Mouse (Mus musculus) midbrain, postnatal 0 days (tissue): ENCODE results near the gene Haghl. TPM values are rescaled to one million over a fixed set of nuclear protein-coding genes. Genes with fewer than 3 reads are reported as not detected.

ENCODE experiments used
- ATAC-seq: fragments of 200-750 bp; cut with Nextera tagmentation; 2 replicates; pipeline ENCODE4 v1.8.0; 2017; ENCODE audit warnings: moderate number of reproducible peaks, mild to moderate bottlenecking, moderate TSS enrichment, moderate library complexity; ENCODE audit not compliant: low FRiP score
- DNase-seq: peaks from one replicate; pipeline ENCODE4 v3.0.0-alpha.2; 2015; ENCODE audit warnings: low spot score
- H3K27ac ChIP-seq: fragments of 300-500 bp; sonication (generic); 2 replicates; pipeline ENCODE4 v1.5.1; 2014; ENCODE audit warnings: low read depth, mild to moderate bottlenecking, low read length, mixed read lengths
- H3K27me3 ChIP-seq: fragments of 300-500 bp; sonication (generic); 2 replicates; pipeline ENCODE4 v1.6.1; 2014; ENCODE audit warnings: low read length, control low read depth, mixed read lengths; ENCODE audit not compliant: insufficient read depth
- H3K36me3 ChIP-seq: fragments of 300-500 bp; sonication (generic); 2 replicates; pipeline ENCODE4 v1.6.1; 2014; ENCODE audit warnings: low read length, control low read depth, mixed read lengths; ENCODE audit not compliant: insufficient read depth
- H3K4me1 ChIP-seq: fragments of 300-500 bp; sonication (generic); 2 replicates; pipeline ENCODE4 v1.6.1; 2014; ENCODE audit warnings: mild to moderate bottlenecking, control low read depth, antibody characterized with exemption, low read length, mixed read lengths; ENCODE audit not compliant: insufficient read depth
- H3K4me2 ChIP-seq: fragments of 300-500 bp; sonication (generic); 2 replicates; pipeline ENCODE4 v1.6.1; 2014; ENCODE audit warnings: low read depth, mild to moderate bottlenecking, low read length, mixed read lengths; ENCODE audit not compliant: poor library complexity, severe bottlenecking
- H3K4me3 ChIP-seq: fragments of 300-500 bp; sonication (generic); 2 replicates; pipeline ENCODE4 v1.5.1; 2014; ENCODE audit warnings: low read depth, mild to moderate bottlenecking, low read length, moderate library complexity
- H3K9ac ChIP-seq: fragments of 300-500 bp; sonication (generic); replicated peaks from 2 replicates; pipeline ENCODE4 v1.6.1; 2014; ENCODE audit warnings: mild to moderate bottlenecking, low read length, moderate library complexity, mixed read lengths; ENCODE audit not compliant: poor library complexity, severe bottlenecking
- H3K9me3 ChIP-seq: fragments of 300-500 bp; sonication (generic); 2 replicates; pipeline ENCODE4 v1.6.1; 2016; ENCODE audit warnings: low read length, control low read depth
- CTCF ChIP-seq: IDR thresholded peaks from 2 replicates; pipeline ENCODE4 v1.5.1; 2016; ENCODE audit warnings: antibody characterized with exemption, mild to moderate bottlenecking
- WGBS: fragments of 180-500 bp; shearing (Covaris S2); extraction: QIAGEN DNeasy Blood & Tissue Kit; methylation state at CpG from one replicate; pipeline ENCODE4 v1.1.7; 2014; 5-methylcytosine and 5-hydroxymethylcytosine counted together
- polyA plus RNA-seq: library from polyadenylated mRNA; unstranded; fragments of >200 nt; fragmentation: Nextera tagmentation; extraction: Ambion mirVana; gene quantifications from 2 replicates; pipeline ENCODE4 v1.2.1, GENCODE M21; 2015
- total RNA-seq: library from RNA; depleted of rRNA; stranded (reverse); fragments of >200 nt; gene quantifications from 2 replicates; pipeline ENCODE4 v1.2.3, GENCODE M21; 2014

Haghl gene
- total and polyA plus RNA-seq, 2 experiments from 2014 or later, result 149 to 206 TPM

DNA sequence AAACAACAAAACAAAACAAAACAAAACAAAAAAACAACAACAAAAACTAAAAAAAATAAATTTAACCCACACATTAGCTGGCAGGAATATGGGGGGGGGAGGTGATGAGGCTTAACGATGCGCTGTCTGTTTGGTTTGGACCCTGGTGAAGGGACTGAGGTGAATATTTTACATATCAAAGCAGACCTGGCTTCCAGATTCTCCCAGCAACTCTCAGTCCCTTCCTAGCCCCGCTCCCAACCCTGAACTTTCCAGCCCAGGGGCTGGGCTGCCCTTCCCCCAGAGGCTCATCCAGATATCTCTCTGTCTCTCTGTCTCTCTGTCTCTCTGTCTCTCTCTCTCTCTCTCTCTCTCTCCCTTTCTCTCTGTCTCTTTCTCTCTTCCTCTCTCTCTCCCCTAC lies 22.9 kb downstream of the Haghl start:
- Histone ChIP-seq H3K4me2 (no peak overlapping the region), H3K4me3 (no peak overlapping the region), H3K27ac (no peak overlapping the region), H3K4me1 (no peaks in the 10 kb centered on the region), H3K36me3 (no peaks in the 10 kb centered on the region), H3K27me3 (no peaks in the 10 kb centered on the region), H3K9ac (no peak overlapping the region), H3K9me3 (no peaks in the 10 kb centered on the region)
- no peak for ATAC-seq
- no peak for DNase-seq
- TF ChIP-seq CTCF, result no peak
- 24% methylated on average over 3 of the region's 3 CpGs for WGBS

DNA sequence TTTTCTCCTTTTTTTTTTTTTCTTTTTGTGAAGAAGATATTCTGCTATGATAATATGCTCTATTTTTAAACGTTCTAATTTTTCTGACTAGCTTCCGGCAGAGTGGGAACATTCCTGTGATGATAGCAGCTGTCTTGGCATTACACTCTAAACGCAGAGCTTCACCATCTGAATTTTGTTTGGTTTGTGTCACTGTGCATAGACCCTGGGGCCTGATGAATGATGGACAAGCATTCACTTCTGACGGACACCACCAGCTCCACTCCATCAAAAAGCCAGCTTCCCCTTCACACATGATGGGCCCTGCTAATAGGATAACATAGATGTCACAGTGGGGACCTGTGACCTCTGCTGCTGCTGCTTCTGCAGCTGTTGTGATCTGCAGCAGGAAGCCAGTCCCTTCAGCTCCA lies 23.9 kb downstream of the Haghl start:
- ATAC-seq (no peak), DNase-seq (no peak)
- Histone ChIP-seq H3K4me2 (no peak overlapping the region), H3K36me3 (no peaks in the 10 kb centered on the region), H3K9ac (no peak overlapping the region), H3K4me1 (no peaks in the 10 kb centered on the region), H3K9me3 (no peaks in the 10 kb centered on the region), H3K4me3 (no peak overlapping the region), H3K27ac (no peak overlapping the region), H3K27me3 (no peaks in the 10 kb centered on the region)
- TF ChIP-seq CTCF, result no peak
- WGBS, result 20% methylated on average over 4 of the region's 4 CpGs

DNA sequence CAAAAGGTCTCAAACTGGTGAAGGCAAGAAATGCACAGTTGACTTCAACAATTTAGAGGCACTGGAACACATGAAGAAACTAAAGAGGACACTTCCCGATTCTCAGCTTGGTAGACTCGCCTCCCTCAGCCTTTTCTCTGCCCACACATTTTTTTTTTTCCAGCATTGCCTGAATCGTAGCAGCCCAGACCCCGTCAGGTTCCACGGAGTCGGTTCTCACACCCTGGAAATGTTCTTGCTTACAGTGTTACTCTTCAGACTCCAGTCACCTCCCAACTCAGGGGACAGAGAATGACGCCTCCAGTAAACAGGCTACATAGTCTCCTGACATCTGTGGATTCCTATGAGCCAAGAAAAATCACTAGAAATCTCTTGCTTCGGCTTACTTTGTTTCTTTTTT lies 25.3 kb downstream of the Haghl start:
- H3K36me3 ChIP-seq, result no peaks in the 10 kb centered on the region
- WGBS, result 70% methylated on average over 8 of the region's 8 CpGs

DNA sequence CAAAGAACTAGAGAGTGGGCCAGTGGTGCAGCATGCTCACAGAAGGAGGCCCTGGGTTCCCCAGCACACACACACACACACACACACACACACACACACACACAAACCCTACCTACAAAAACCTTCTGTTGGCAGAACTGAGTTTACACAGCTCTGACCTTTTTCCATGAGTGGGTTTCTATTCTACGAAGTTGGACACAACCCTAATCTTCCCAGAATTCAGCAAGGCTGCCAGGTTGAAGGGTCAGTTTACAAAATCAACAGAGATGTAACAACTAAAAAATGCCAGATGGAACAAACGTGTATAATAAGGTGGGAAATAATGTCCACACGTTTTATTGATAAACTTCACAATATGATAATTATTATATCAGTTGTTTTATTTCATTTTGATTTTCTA lies 27.8 kb downstream of the Haghl start:
- Histone ChIP-seq H3K4me2 (no peak overlapping the region), H3K27me3 (no peaks in the 10 kb centered on the region), H3K9ac (no peak overlapping the region), H3K27ac (no peak overlapping the region), H3K36me3 (no peaks in the 10 kb centered on the region), H3K4me3 (no peak overlapping the region), H3K9me3 (no peaks in the 10 kb centered on the region), H3K4me1 (no peaks in the 10 kb centered on the region)
- no peak for DNase-seq
- no peak for ATAC-seq
- no peak for TF ChIP-seq CTCF
- WGBS, result 73% methylated on average over 3 of the region's 3 CpGs

More for the DNA sequence above, 25.3 kb downstream of the Haghl start:
- no peak for DNase-seq
- ATAC-seq, result no peak
- Histone ChIP-seq H3K27me3 (no peaks in the 10 kb centered on the region), H3K27ac (no peak overlapping the region), H3K9me3 (no peaks in the 10 kb centered on the region), H3K4me3 (no peak overlapping the region), H3K9ac (no peak overlapping the region), H3K4me2 (no peak overlapping the region), H3K4me1 (no peaks in the 10 kb centered on the region)
- TF ChIP-seq CTCF, result no peak

DNA sequence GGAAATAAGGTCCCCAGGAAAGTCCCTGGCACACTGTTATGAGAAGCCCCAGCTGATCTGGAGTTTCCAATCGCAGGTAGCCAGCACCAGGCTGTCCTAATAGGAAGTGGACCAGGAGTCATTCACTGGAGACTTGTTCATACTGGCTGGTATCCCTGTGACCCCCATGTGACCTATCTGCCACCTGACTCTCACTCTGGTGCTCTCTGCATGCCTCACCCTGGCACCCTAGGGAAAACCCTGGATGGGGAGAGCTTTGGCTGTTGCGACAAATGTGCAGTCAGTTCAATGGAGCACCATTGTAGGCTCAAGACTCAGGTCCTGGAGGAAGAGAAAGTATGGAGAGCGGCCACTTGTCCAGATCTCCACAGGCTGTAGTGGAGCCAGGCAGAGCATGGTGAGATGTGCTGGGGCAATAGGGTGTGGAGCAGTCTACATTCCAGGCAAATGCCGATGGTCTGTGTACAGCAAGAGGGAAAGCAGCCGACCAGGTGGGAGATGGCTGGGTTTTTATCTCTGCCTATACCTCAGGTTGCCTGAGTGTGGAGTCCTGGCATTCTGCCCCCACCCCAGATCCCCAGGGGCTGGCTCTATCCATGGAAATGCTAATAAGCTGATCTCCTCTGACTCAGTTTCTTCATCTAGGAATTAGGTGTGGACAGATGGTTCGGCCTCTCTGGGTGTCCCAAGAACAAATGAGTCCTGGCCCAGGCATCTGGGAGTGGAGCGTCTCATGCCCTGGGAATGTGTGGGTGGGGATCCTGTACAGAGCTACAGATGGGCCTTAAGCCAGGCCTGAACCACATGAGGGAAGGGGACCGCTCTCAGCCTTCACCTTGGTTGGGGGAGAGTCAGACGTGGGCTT lies 28.9 kb downstream of the Haghl start:
- Histone ChIP-seq H3K9me3 (no peaks in the 10 kb centered on the region), H3K4me2 (no peak overlapping the region), H3K4me1 (no peaks in the 10 kb centered on the region), H3K4me3 (no peak overlapping the region), H3K9ac (no peak overlapping the region), H3K27me3 (no peaks in the 10 kb centered on the region), H3K36me3 (no peaks in the 10 kb centered on the region), H3K27ac (no peak overlapping the region)
- TF ChIP-seq CTCF, result no peak
- ATAC-seq (no peak), DNase-seq (no peak)
- 81% methylated on average over 9 of the region's 9 CpGs for WGBS

DNA sequence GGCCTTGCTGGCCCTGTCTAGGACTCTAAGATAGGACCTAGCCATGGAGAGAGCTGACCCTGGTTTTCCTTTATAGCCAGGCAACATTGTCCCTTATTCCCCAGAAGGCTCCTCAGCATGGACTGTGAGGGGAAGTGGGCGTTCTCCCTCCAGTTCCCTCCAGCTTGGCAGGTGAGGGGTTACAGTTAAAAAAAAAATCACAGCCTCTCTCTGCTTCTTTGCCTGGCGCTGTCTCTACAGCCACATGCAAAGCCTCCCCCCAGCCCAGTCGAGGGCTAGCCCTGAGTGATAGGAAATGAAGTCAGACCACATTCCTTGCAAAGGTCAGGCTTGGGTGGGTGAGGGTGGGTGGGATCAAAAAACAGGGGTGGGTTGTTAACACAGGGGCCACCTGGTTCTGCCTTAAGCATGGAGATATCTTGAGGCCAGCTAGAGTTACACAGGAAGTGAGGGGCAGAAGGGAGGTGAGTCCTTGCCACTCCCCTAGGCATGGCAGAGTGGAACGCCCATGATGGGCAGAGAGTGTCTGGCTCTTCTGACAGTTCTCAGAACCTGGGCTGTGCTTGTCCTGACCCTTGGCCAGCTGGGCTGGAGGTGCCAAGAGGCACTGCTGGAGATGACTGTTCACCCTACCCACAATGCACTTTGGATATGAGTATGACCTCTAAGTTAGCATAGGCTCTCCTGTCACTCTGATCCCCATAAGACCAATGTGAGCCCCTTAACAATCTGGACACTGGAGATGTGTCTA lies 29.7 kb downstream of the Haghl start:
- H3K27ac ChIP-seq, result no peak overlapping the region
- no peaks in the 10 kb centered on the region for H3K9me3 ChIP-seq
- 68% methylated on average over 4 of the region's 4 CpGs for WGBS
- no peak for ATAC-seq
- no peaks in the 10 kb centered on the region; the same call in 1 of the 2 replicates for H3K4me1 ChIP-seq
- H3K4me2 ChIP-seq, result no peak overlapping the region
- no peaks in the 10 kb centered on the region for H3K36me3 ChIP-seq
- no peaks in the 10 kb centered on the region for H3K27me3 ChIP-seq
- no peak overlapping the region for H3K9ac ChIP-seq
- TF ChIP-seq CTCF, result no peak
- H3K4me3 ChIP-seq, result no peak overlapping the region
- no peak for DNase-seq
